ENCODE assay signal across 8 mouse cellular contexts in the genomic region with DNA sequence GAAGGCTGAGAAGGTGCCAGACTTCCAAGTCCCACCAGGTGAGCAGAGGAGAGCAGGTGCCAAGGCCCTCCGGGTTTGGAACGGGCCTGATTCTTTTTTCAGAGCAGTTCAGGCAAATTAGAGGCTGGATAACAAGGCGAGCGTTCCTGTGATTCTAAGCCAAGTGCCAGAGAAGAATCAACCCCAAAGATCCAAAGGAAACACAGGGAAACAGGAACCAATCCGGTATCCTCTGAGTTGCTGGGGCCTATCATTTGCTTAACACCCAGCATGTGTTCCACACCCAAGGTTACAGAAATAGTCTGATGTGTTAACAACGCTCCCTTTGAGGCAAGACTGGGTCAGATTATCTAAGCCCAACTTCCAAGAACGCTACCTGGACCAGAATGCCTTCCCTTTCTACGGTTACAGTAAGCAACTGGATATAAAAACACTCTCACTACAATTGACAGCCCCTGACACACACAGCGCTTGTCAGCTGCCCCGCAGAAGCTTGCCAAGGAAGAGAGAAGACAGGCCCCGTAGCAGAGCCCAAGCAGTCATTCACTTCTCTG. TPM values are rescaled to one million over a fixed set of nuclear protein-coding genes. Genes with fewer than 3 reads are reported as not detected.
DNase-seq lines count a peak whose midpoint lies in the region; ATAC-seq lines count a peak whose summit lies in the region.

No protein-coding gene starts in this region.

- H3K4me3 ChIP-seq in forebrain, embryonic 11.5 days (ENCODE audit: low read depth, low read length) = peak overlapping the region; percentile 55
- peak overlapping the region; percentile 54 for H3K4me3 ChIP-seq in neural tube, embryonic 14.5 days (ENCODE audit: low read depth, low read length)

- no peaks in the 10 kb centered on the region for H3K36me3 ChIP-seq in forebrain, embryonic 11.5 days (ENCODE audit: control insufficient read depth, insufficient read depth, low read length)
- H3K36me3 ChIP-seq in neural tube, embryonic 14.5 days (ENCODE audit: control insufficient read depth, insufficient read depth, low read length) = no peaks in the 10 kb centered on the region

- peak overlapping the region; percentile 64; the same call in 1 of the 2 replicates for H3K27ac ChIP-seq in forebrain, embryonic 11.5 days (ENCODE audit: low read depth, low read length)
- peak overlapping the region; percentile 78 for H3K27ac ChIP-seq in neural tube, embryonic 14.5 days (ENCODE audit: low read depth, low read length)

- H3K27me3 ChIP-seq in forebrain, embryonic 11.5 days (ENCODE audit: control insufficient read depth, insufficient read depth, low read length) = no peaks in the 10 kb centered on the region
- no peaks in the 10 kb centered on the region for H3K27me3 ChIP-seq in neural tube, embryonic 14.5 days (ENCODE audit: control insufficient read depth, insufficient read depth, low read length)

- intact Hi-C loops in left cerebral cortex, postnatal 4 days (cut with DNase I) = no loop called here
- intact Hi-C loops in left cerebral cortex, postnatal 10 days (cut with DNase I) = no loop called here

- 30% methylated on average over 11 of the region's 11 CpGs for WGBS in forebrain, embryonic 11.5 days
- WGBS in neural tube, embryonic 14.5 days = 26% methylated on average over 11 of the region's 11 CpGs

- no peaks in the 10 kb centered on the region for H3K9me3 ChIP-seq in forebrain, embryonic 11.5 days (ENCODE audit: control insufficient read depth, low read length)
- no peaks in the 10 kb centered on the region for H3K9me3 ChIP-seq in neural tube, embryonic 14.5 days (ENCODE audit: control insufficient read depth, low read length)

- H3K9ac ChIP-seq in forebrain, embryonic 11.5 days (ENCODE audit: low read length) = peak overlapping the region; percentile 77
- peak overlapping the region; percentile 72 for H3K9ac ChIP-seq in neural tube, embryonic 14.5 days (replicated peaks; ENCODE audit: low read depth, low read length)

- peak; percentile 57 for ATAC-seq in forebrain, embryonic 11.5 days (replicated peaks; ENCODE audit: low FRiP score)
- peak; percentile 71 for ATAC-seq in neural tube, embryonic 14.5 days (ENCODE audit: low read depth)

- DNase-seq in left cerebral cortex, postnatal 4 days = peak; percentile 22
- DNase-seq in left cerebral cortex, postnatal 10 days (ENCODE audit: extremely low spot score in 1 of 2, low spot score in 2 of 2) = no peak
- peak; percentile 73 for DNase-seq in cerebellum, adult 11-12 months
- no peak for DNase-seq in forebrain, embryonic 11.5 days (ENCODE audit: low spot score)
- DNase-seq in kidney, postnatal 25 days = peak; percentile 22 to 47
- DNase-seq in retina, postnatal 1 day = no peak
- DNase-seq in MN1 (ENCODE audit: low spot score) = no peak

- peaks cover 2% of the 10 kb centered on the region; the same call in 1 of the 2 replicates for H3K4me1 ChIP-seq in forebrain, embryonic 11.5 days (replicated peaks; ENCODE audit: control insufficient read depth, insufficient read depth, low read length)
- H3K4me1 ChIP-seq in neural tube, embryonic 14.5 days (ENCODE audit: control insufficient read depth, insufficient read depth, low read length) = peaks cover 6% of the 10 kb centered on the region; the same call in 1 of the 2 replicates

- H3K4me2 ChIP-seq in forebrain, embryonic 11.5 days (ENCODE audit: low read depth, low read length, severe bottlenecking) = peak overlapping the region; percentile 70
- H3K4me2 ChIP-seq in neural tube, embryonic 14.5 days (ENCODE audit: low read depth, low read length) = peak overlapping the region; percentile 73

RNA-seq across cellular contexts. Expression of a gene that starts 0.7 kb away (rescaled TPM):
- total RNA-seq in left cerebral cortex, postnatal 4 days (2021) = 10 to 100 TPM; 17.0 to 18.8 TPM
- 10 to 100 TPM; 28.3 to 29.4 TPM for total RNA-seq in left cerebral cortex, postnatal 10 days (2021)
- polyA plus RNA-seq in forebrain, embryonic 11.5 days (2014; fragmentation: Nextera tagmentation; extraction: Ambion mirVana) = 16.2 and 16.6 TPM in 2 replicates
- polyA plus RNA-seq in neural tube, embryonic 14.5 days (2014; fragmentation: Nextera tagmentation; extraction: Ambion mirVana) = 18.9 and 22.6 TPM in 2 replicates

Comparison
In these comparisons a context has a peak if more than half of its experiments do, and no peak if none do; other contexts are left out.
1. DNase-seq: peak in left cerebral cortex, postnatal 4 days (single experiment), cerebellum, adult 11-12 months (single experiment) and kidney, postnatal 25 days (2 of 2); none in left cerebral cortex, postnatal 10 days (0 of 2), forebrain, embryonic 11.5 days (single experiment), retina, postnatal 1 day (single experiment) and MN1 (single experiment).